Mouse (Mus musculus) C2C12 (cell line): ENCODE data around the gene Lrrc41.

Source experiments
- CEBPB ChIP-seq: IDR thresholded peaks from one replicate; pipeline ENCODE4 v1.6.1; 2011; ENCODE audit warnings: low read depth, mild to moderate bottlenecking, control low read depth, moderate library complexity
- CTCF ChIP-seq: IDR thresholded peaks from one replicate; pipeline ENCODE4 v1.5.1; 2011; ENCODE audit not compliant: control insufficient read depth, insufficient read depth, insufficient read length
- MAX ChIP-seq: IDR thresholded peaks from one replicate; pipeline ENCODE4 v1.6.1; 2011; ENCODE audit warnings: mild to moderate bottlenecking, control low read depth
- MYOG ChIP-seq: IDR thresholded peaks from one replicate; pipeline ENCODE4 v1.6.1; 2011; ENCODE audit not compliant: control insufficient read depth, insufficient read length; ENCODE audit errors: extremely low read depth
- USF1 ChIP-seq: IDR thresholded peaks from one replicate; pipeline ENCODE4 v1.6.1; 2011; ENCODE audit warnings: low read depth, mild to moderate bottlenecking, control low read depth, moderate library complexity

DNA sequence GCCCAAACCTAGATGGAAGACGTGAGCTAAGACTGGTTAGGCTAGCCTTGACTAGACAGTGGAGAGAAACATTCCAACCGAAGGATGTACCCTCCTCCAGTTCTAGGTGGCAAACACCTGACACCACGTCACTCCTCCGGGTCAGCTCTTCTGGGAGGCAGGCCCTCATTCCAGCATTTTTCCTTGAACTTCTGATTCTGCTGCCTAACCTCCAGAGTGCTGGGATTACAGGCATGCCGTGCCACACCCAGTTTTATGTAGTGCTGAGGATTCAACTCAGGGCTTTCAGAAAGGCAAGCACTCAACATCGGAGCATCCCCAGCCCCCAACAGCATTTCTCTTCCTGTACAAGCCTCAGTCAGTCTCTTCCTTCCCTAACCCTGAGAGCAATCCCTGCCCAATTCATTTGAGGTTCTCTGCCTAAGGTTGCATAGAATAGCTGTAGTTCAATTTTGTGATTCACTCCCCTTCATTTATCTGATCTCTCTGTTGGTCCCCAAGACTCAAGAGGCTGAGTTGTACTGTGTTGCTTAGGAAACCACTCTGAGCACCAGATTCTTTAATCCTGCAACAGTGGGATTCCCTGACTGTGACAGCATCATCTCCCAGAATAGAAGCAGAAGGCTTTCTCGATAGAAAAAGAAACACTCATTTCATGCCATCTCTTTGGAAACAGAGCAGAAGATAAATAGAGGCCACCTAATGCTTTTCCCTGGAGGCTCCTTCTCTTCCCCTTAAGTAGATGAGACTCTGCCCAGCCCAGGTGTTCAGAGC, 65.9 kb downstream of the Lrrc41 start:
- TF ChIP-seq CTCF, result no peak
- no peak for TF ChIP-seq MAX
- no peak for TF ChIP-seq USF1
- no peak for TF ChIP-seq MYOG
- no peak for TF ChIP-seq CEBPB
